Mouse (Mus musculus): ENCODE measurements at regions not wholly inside any gene's neighbourhood (a gene's known extent, or its start where the extent isn't known, plus 50 kb on each side); places are given as distances from the start of the nearest gene placed in this dataset.

DNA sequence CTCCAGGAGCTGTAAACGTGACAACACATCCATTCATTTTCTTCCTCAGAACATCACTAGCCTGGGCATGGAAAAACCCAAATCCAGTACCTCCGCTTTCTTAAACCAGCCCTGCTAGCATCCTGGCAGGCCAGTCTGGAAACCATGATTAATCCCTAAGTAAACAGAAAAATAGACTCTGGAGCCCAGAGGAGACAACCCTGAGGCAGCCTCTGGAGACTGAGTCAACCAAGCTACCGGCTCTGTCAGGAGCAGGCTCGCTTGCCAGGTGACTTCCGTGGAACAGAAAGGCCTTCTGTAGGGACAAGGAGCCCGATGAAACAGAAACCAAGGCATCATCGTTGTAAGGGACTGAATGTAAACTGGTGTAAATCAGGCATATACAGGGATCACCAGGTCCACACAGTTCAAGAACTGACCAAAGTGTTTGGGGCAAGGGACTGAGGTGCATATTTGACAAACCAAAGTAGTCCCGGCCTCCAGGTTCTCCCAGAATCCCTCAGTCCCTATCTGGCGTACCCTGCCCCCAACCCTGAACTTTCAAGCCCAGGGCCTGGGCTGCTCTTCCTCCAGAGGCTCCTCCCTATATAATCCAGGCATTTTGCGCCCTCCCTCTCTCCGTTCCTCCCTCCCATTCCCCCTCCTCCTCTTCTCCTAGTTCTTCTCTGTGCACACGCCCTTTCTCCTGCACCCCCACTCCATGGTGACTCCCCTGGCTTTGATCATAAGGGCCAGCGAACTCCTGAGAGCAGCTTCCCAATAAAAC is 54.6 kb upstream of the Ivns1abp start:
- DNase-seq (ENCODE audit: low read depth, low spot score): no peak
- Histone ChIP-seq H3K9ac (ENCODE audit: control insufficient read depth, low read depth, low read length, poor library complexity, severe bottlenecking) (no peak overlapping the region), H3K36me3 (ENCODE audit: control insufficient read depth in 1 of 2, insufficient read depth in 2 of 2, low read length in 2 of 2) (no peaks in the 10 kb centered on the region), H3K4me3 (ENCODE audit: control insufficient read depth in 1 of 2, insufficient read depth in 1 of 2, low read depth in 2 of 2, low read length in 2 of 2) (no peak overlapping the region), H3K79me2 (ENCODE audit: control insufficient read depth, insufficient read depth, low read length, poor library complexity) (no peaks in the 10 kb centered on the region), H3K27me3 (ENCODE audit: control insufficient read depth in 1 of 2, insufficient read depth in 2 of 2, low read length in 2 of 2) (no peaks in the 10 kb centered on the region), H3K9me3 (replicated peaks; ENCODE audit: insufficient read depth, low read length) (no peaks in the 10 kb centered on the region), H3K27ac (ENCODE audit: control insufficient read depth, low read depth, low read length) (no peak overlapping the region), H3K4me1 (ENCODE audit: control insufficient read depth in 1 of 2, insufficient read depth in 2 of 2, low read length in 2 of 2) (no peaks in the 10 kb centered on the region)
- TF ChIP-seq MAX (IDR thresholded peaks at IDR 0.05; ENCODE audit: low read length) (no peak), RAD21 (IDR thresholded peaks at IDR 0.05; ENCODE audit: low read depth, low read length) (no peak), SMC3 (IDR thresholded peaks at IDR 0.05; ENCODE audit: low read depth, low read length) (no peak), ZC3H11A (IDR thresholded peaks at IDR 0.05; ENCODE audit: low read depth, low read length) (no peak), MYB (IDR thresholded peaks at IDR 0.05; ENCODE audit: low read depth, low read length) (no peak), POLR2A (IDR thresholded peaks at IDR 0.05; ENCODE audit: control insufficient read depth in 1 of 2, insufficient read depth in 1 of 2, low read depth in 1 of 2, low read length in 2 of 2, poor library complexity in 1 of 2) (no peak)

DNA sequence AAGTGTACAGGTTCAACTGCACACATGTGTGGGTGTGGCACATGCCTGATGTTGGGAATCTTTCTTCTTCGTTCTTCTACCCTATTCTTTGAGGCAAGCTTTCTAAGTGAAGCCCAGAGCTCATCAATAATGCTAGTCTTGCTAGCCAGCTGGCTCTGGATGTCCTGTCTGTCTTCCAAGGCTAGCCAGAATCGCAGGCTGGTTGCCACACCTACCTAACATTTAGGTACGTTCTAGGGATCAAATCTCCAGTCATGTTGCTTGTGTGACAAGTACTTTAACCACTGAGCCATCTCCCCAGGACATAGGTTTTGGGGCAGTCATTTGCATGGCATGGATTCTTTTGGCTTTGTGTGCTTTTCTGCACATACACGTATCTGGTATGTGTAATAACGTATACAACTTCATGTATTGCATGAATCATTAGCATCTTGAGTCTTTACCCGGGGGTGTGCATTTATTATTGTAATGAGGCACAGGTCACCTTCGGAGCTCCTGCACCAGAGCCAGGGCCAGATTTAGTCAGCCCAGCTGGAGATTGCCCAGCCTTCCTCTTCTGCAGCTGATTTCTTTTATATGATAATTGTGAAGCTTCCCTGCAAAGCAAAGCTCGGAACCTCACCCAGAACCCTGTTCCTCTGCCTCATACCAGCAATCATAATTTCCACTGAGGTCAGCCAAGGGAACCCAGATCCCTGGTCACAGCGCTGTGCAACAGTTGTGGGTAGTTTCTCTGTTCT is 50.8 kb upstream of the Ivns1abp start:
- Histone ChIP-seq H3K4me1 (ENCODE audit: control insufficient read depth in 1 of 2, insufficient read depth in 2 of 2, low read length in 2 of 2) (no peaks in the 10 kb centered on the region), H3K36me3 (ENCODE audit: control insufficient read depth in 1 of 2, insufficient read depth in 2 of 2, low read length in 2 of 2) (no peaks in the 10 kb centered on the region), H3K27ac (ENCODE audit: control insufficient read depth, low read depth, low read length) (no peak overlapping the region), H3K4me3 (ENCODE audit: control insufficient read depth in 1 of 2, insufficient read depth in 1 of 2, low read depth in 2 of 2, low read length in 2 of 2) (no peak overlapping the region), H3K9me3 (replicated peaks; ENCODE audit: insufficient read depth, low read length) (no peaks in the 10 kb centered on the region), H3K27me3 (ENCODE audit: control insufficient read depth in 1 of 2, insufficient read depth in 2 of 2, low read length in 2 of 2) (peaks cover 0 to 2% of the 10 kb centered on the region in 2 experiments; a peak in 1 of 4 replicates), H3K9ac (ENCODE audit: control insufficient read depth, low read depth, low read length, poor library complexity, severe bottlenecking) (no peak overlapping the region), H3K79me2 (ENCODE audit: control insufficient read depth, insufficient read depth, low read length, poor library complexity) (no peaks in the 10 kb centered on the region)
- TF ChIP-seq ZNF384 (IDR thresholded peaks at IDR 0.05; ENCODE audit: low read depth, low read length) (no peak), MAZ (IDR thresholded peaks at IDR 0.05; ENCODE audit: low read depth, low read length) (no peak), ZC3H11A (IDR thresholded peaks at IDR 0.05; ENCODE audit: low read depth, low read length) (no peak), NELFE (IDR thresholded peaks at IDR 0.05; ENCODE audit: low read depth, low read length) (no peak), ETS1 (IDR thresholded peaks at IDR 0.05; ENCODE audit: low read depth, low read length) (no peak), MAX (IDR thresholded peaks at IDR 0.05; ENCODE audit: low read length) (no peak), ELF1 (IDR thresholded peaks at IDR 0.05; ENCODE audit: low read depth, low read length) (no peak), CHD1 (IDR thresholded peaks at IDR 0.05; ENCODE audit: low read depth, low read length) (no peak), USF1 (IDR thresholded peaks at IDR 0.05; ENCODE audit: low read depth, low read length) (no peak), UBTF (IDR thresholded peaks at IDR 0.05; ENCODE audit: borderline replicate concordance, insufficient read depth, low read depth, low read length) (no peak), BHLHE40 (IDR thresholded peaks at IDR 0.05; ENCODE audit: borderline replicate concordance, low read depth, low read length) (no peak), MXI1 (IDR thresholded peaks at IDR 0.05; ENCODE audit: low read depth, low read length) (no peak), HCFC1 (IDR thresholded peaks at IDR 0.05; ENCODE audit: low read depth, low read length) (no peak), SIN3A (IDR thresholded peaks at IDR 0.05; ENCODE audit: low read length) (no peak), EP300 (IDR thresholded peaks at IDR 0.05; ENCODE audit: low read depth in 1 of 2, low read length in 2 of 2) (no peak), CHD2 (IDR thresholded peaks at IDR 0.05; ENCODE audit: low read length) (no peak), MEF2A (IDR thresholded peaks at IDR 0.05; ENCODE audit: extremely low read depth, insufficient replicate concordance, low read depth, low read length, poor library complexity, severe bottlenecking) (no peak), POLR2AphosphoS2 (IDR thresholded peaks at IDR 0.05; ENCODE audit: low read length) (no peak)
- DNase-seq (ENCODE audit: low read depth, low spot score): peak; percentile 13
